Mouse (Mus musculus) liver, embryonic 13.5 days (tissue): ENCODE results near the gene Ccr7. TPM values are rescaled to one million over a fixed set of nuclear protein-coding genes. Genes with fewer than 3 reads are reported as not detected.
A peak's percentile ranks its signal among the peaks of the same experiment; 100 is the strongest.

Experiments used
- ATAC-seq: fragments of 200-750 bp; cut with Nextera tagmentation; 2 replicates; pipeline ENCODE4 v1.8.0; 2017; ENCODE audit warnings: low read depth, mild to moderate bottlenecking, moderate number of reproducible peaks, moderate library complexity
- DNase-seq: peaks from one replicate; pipeline ENCODE4 v3.0.0; 2022
- H3K27ac ChIP-seq: fragments of 300-500 bp; sonication (generic); 2 replicates; pipeline ENCODE4 v1.5.1; 2015; ENCODE audit warnings: moderate library complexity, mild to moderate bottlenecking, inconsistent platforms
- H3K27me3 ChIP-seq: fragments of 300-500 bp; sonication (generic); 2 replicates; pipeline ENCODE4 v1.6.1; 2015; ENCODE audit warnings: mild to moderate bottlenecking, inconsistent platforms
- H3K36me3 ChIP-seq: fragments of 300-500 bp; sonication (generic); 2 replicates; pipeline ENCODE4 v1.6.1; 2015; ENCODE audit warnings: mild to moderate bottlenecking, inconsistent platforms
- H3K4me1 ChIP-seq: fragments of 300-500 bp; sonication (generic); replicated peaks from 2 replicates; pipeline ENCODE4 v1.6.1; 2015; ENCODE audit warnings: inconsistent platforms
- H3K4me2 ChIP-seq: fragments of 300-500 bp; sonication (generic); 2 replicates; pipeline ENCODE4 v1.6.1; 2015; ENCODE audit warnings: inconsistent platforms, mild to moderate bottlenecking, moderate library complexity
- H3K4me3 ChIP-seq: fragments of 300-500 bp; sonication (generic); replicated peaks from 2 replicates; pipeline ENCODE4 v1.5.1; 2015; ENCODE audit warnings: mild to moderate bottlenecking, inconsistent platforms
- H3K9ac ChIP-seq: fragments of 300-500 bp; sonication (generic); 2 replicates; pipeline ENCODE4 v1.6.1; 2015; ENCODE audit warnings: mild to moderate bottlenecking, inconsistent platforms
- H3K9me3 ChIP-seq: fragments of 300-500 bp; sonication (generic); replicated peaks from 2 replicates; pipeline ENCODE4 v1.6.1; 2016; ENCODE audit warnings: inconsistent platforms
- WGBS: fragments of 180-500 bp; shearing (Covaris S2); methylation state at CpG from one replicate; pipeline ENCODE4 v1.1.7; 2015; ENCODE audit not compliant: insufficient replicate concordance; 5-methylcytosine and 5-hydroxymethylcytosine counted together
- polyA plus RNA-seq: library from polyadenylated mRNA; unstranded; fragments of >200 nt; fragmentation: Nextera tagmentation; extraction: Ambion mirVana; gene quantifications from 2 replicates; pipeline ENCODE4 v1.2.1, GENCODE M21; 2015

Gene Ccr7
- polyA plus RNA-seq, 1 experiment from 2014 or later, result 0.17 TPM

GRCm38 (mm10) chr11:99108296-99108695 is 46.6 kb downstream of the Ccr7 start:
- no peak for ATAC-seq
- Histone ChIP-seq H3K4me3 (no peak overlapping the region), H3K9me3 (no peaks in the 10 kb centered on the region), H3K4me1 (peaks cover 32% of the 10 kb centered on the region), H3K36me3 (no peaks in the 10 kb centered on the region), H3K9ac (no peak overlapping the region), H3K27ac (no peak overlapping the region), H3K27me3 (no peaks in the 10 kb centered on the region), H3K4me2 (no peak overlapping the region)
- WGBS, result 61% methylated on average over 3 of the region's 3 CpGs
- no peak for DNase-seq

GRCm38 (mm10) chr11:99105981-99106726 is 48.7 kb downstream of the Ccr7 start:
- Histone ChIP-seq H3K9ac (no peak overlapping the region), H3K4me2 (no peak overlapping the region), H3K27ac (no peak overlapping the region), H3K36me3 (no peaks in the 10 kb centered on the region), H3K9me3 (no peaks in the 10 kb centered on the region), H3K4me3 (no peak overlapping the region), H3K4me1 (peaks cover 24% of the 10 kb centered on the region), H3K27me3 (no peaks in the 10 kb centered on the region)
- no peak for DNase-seq
- peak; percentile 30; the same call in 1 of the 2 replicates for ATAC-seq
- WGBS, result 44% methylated on average over 12 of the region's 12 CpGs

GRCm38 (mm10) chr11:99104609-99105410 is 50.1 kb downstream of the Ccr7 start:
- H3K27ac ChIP-seq, result no peak overlapping the region
- WGBS, result 26% methylated on average over 9 of the region's 9 CpGs
- no peak overlapping the region for H3K4me3 ChIP-seq
- ATAC-seq, result no peak
- no peaks in the 10 kb centered on the region for H3K36me3 ChIP-seq
- peaks cover 24% of the 10 kb centered on the region for H3K4me1 ChIP-seq
- no peak overlapping the region for H3K4me2 ChIP-seq
- no peaks in the 10 kb centered on the region for H3K27me3 ChIP-seq
- no peak overlapping the region for H3K9ac ChIP-seq
- no peaks in the 10 kb centered on the region for H3K9me3 ChIP-seq
- no peak for DNase-seq

- Histone ChIP-seq H3K27ac (no peak overlapping the region), H3K9ac (no peak overlapping the region), H3K9me3 (no peaks in the 10 kb centered on the region), H3K4me3 (no peak overlapping the region), H3K4me2 (no peak overlapping the region), H3K27me3 (no peaks in the 10 kb centered on the region), H3K4me1 (peaks cover 24% of the 10 kb centered on the region), H3K36me3 (no peaks in the 10 kb centered on the region)
- 51% methylated on average over 9 of the region's 9 CpGs for WGBS
- DNase-seq (no peak), ATAC-seq (no peak)
Observed at GRCm38 (mm10) chr11:99102575-99103270, 52.2 kb downstream of the Ccr7 start.

GRCm38 (mm10) chr11:99101693-99102092 is 53.2 kb downstream of the Ccr7 start:
- Histone ChIP-seq H3K9ac (no peak overlapping the region), H3K4me3 (no peak overlapping the region), H3K27me3 (no peaks in the 10 kb centered on the region), H3K4me2 (no peak overlapping the region), H3K4me1 (peaks cover 21% of the 10 kb centered on the region), H3K27ac (no peak overlapping the region), H3K36me3 (no peaks in the 10 kb centered on the region), H3K9me3 (no peaks in the 10 kb centered on the region)
- no peak for DNase-seq
- ATAC-seq, result no peak
- 51% methylated on average over 8 of the region's 8 CpGs for WGBS

DNA sequence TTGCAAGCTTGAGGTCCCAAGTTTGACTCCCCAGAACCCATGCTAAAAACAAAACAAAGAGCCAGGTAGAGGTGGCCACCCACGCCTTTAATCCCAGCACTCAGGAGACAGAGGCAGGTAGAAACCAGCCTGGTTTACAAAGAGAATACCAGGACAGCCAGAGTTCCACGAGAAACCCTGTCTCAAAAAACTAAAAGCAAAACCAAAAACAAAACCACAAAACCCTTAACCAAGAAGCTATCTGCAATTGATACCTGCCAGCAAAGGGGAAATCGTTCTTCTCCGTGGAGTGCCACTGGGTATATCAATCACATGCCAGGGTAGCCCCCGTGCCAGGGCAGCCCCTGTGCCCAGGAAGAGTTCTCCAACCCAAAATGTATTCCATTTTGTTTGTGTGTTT is 54.7 kb downstream of the Ccr7 start:
- Histone ChIP-seq H3K9ac (no peak overlapping the region), H3K27me3 (no peaks in the 10 kb centered on the region), H3K36me3 (no peaks in the 10 kb centered on the region), H3K27ac (no peak overlapping the region), H3K4me3 (no peak overlapping the region), H3K9me3 (no peaks in the 10 kb centered on the region), H3K4me2 (no peak overlapping the region), H3K4me1 (peaks cover 6% of the 10 kb centered on the region)
- WGBS, result 31% methylated on average over 5 of the region's 5 CpGs
- DNase-seq (no peak), ATAC-seq (no peak)

DNA sequence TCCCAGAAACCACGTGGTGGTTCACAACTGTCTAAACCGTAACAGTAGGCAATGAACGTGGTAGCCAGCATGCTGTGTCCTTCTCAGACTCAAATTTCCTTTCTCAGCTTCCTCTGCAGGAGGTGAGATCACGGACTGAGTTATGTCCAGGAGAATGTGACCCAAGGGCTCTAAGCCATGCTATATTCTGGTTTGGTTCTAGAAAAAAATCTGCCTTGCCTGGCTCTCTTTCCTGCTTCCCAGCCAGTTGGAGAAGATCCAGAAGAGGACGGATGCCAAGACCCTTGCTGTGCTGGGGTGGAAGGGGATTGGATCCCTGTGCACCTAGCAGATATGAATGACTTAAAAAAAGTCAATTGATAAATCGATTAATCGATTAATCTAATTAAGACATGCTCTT is 55.4 kb downstream of the Ccr7 start:
- Histone ChIP-seq H3K27ac (no peak overlapping the region), H3K9ac (no peak overlapping the region), H3K4me1 (no peaks in the 10 kb centered on the region), H3K27me3 (no peaks in the 10 kb centered on the region), H3K4me2 (no peak overlapping the region), H3K4me3 (no peak overlapping the region), H3K9me3 (no peaks in the 10 kb centered on the region), H3K36me3 (no peaks in the 10 kb centered on the region)
- ATAC-seq, result no peak
- 58% methylated on average over 7 of the region's 7 CpGs for WGBS
- no peak for DNase-seq

GRCm38 (mm10) chr11:99098924-99099323 is 56.0 kb downstream of the Ccr7 start:
- ATAC-seq (no peak), DNase-seq (no peak)
- Histone ChIP-seq H3K4me2 (no peak overlapping the region), H3K4me1 (no peaks in the 10 kb centered on the region), H3K36me3 (no peaks in the 10 kb centered on the region), H3K9me3 (no peaks in the 10 kb centered on the region), H3K9ac (no peak overlapping the region), H3K4me3 (no peak overlapping the region), H3K27ac (no peak overlapping the region), H3K27me3 (no peaks in the 10 kb centered on the region)
- WGBS, result 60% methylated on average over 9 of the region's 9 CpGs

DNA sequence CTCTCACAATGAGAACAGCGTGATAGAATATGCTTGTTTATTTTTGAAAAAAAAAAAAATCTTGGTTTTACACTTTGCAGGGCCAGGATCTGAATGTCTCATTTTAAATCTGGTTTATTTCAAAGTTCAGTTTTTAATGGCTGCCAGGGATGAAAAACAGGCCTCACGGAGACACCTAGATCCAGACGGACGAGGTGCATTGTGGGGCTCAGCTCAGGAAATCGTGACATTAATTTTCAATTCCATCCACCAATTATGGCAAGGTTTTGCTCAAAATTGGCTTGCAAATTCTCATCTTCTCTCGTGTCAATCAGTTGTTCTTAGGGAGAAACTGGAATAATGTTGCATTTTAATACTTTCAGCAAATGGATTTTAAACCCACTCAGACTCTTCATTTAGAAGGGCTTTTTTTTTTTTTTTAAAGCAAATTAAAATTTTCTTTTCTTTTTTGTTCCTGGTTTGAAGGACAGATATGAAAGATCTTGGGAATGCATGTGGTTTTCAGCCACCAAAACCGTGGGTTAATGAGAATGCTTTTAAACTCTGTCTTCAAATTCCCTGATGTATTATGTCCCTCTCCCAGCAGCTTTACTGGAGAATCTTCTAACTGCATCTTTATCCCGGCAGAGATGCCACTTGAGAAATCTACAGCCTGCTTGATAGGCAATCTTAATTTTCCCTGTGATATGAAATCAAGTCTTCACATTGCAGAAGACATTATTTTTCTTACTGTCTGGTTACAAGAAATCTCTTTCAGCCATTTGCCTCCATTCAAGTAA is 57.7 kb downstream of the Ccr7 start:
- DNase-seq (no peak), ATAC-seq (no peak)
- Histone ChIP-seq H3K9ac (no peak overlapping the region), H3K27me3 (no peaks in the 10 kb centered on the region), H3K4me3 (no peak overlapping the region), H3K36me3 (no peaks in the 10 kb centered on the region), H3K9me3 (no peaks in the 10 kb centered on the region), H3K27ac (no peak overlapping the region), H3K4me2 (no peak overlapping the region), H3K4me1 (no peaks in the 10 kb centered on the region)
- 66% methylated on average over 8 of the region's 8 CpGs for WGBS

- WGBS, result 74% methylated on average over 4 of the region's 4 CpGs
Observed at GRCm38 (mm10) chr11:99096417-99096816, 58.5 kb downstream of the Ccr7 start.

DNA sequence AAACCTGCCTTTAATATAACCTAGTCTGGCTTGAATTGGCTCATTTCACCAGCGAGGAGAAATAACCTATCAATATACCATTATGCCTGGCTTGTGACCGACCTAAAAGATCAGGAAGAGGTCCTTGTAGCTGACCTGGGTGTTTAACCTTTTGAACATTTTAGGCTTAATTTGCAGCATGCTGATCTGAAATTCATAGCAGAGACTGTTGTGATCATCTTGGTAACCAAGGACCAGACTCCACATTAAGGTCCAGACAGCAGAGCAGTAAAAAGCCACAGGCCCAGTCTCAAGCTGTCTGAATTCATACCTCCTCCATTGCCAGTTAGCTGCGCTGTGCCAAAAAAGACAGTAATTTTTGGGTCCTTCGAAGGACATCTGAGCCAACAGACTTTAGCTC is 59.1 kb downstream of the Ccr7 start:
- Histone ChIP-seq H3K9me3 (no peaks in the 10 kb centered on the region), H3K4me3 (no peak overlapping the region), H3K9ac (no peak overlapping the region), H3K36me3 (no peaks in the 10 kb centered on the region), H3K27ac (no peak overlapping the region), H3K4me1 (no peaks in the 10 kb centered on the region), H3K27me3 (no peaks in the 10 kb centered on the region), H3K4me2 (no peak overlapping the region)
- 72% methylated on average over 4 of the region's 4 CpGs for WGBS
- DNase-seq (no peak), ATAC-seq (no peak)

More at GRCm38 (mm10) chr11:99096417-99096816, 58.5 kb downstream of the Ccr7 start:
- H3K4me2 ChIP-seq, result no peak overlapping the region
- no peak for ATAC-seq
- no peak overlapping the region for H3K4me3 ChIP-seq
- no peak for DNase-seq
- no peak overlapping the region for H3K27ac ChIP-seq
- no peaks in the 10 kb centered on the region for H3K36me3 ChIP-seq
- H3K4me1 ChIP-seq, result no peaks in the 10 kb centered on the region
- no peaks in the 10 kb centered on the region for H3K9me3 ChIP-seq
- no peaks in the 10 kb centered on the region for H3K27me3 ChIP-seq
- no peak overlapping the region for H3K9ac ChIP-seq
